Mouse (Mus musculus): ENCODE results near the gene Kcnj5. TPM values are rescaled to one million over a fixed set of nuclear protein-coding genes. Genes with fewer than 3 reads are reported as not detected.

Gene Kcnj5
- total and polyA plus RNA-seq, 2 experiments from 2014 or later, result 32.5 to 58.1 TPM

DNA sequence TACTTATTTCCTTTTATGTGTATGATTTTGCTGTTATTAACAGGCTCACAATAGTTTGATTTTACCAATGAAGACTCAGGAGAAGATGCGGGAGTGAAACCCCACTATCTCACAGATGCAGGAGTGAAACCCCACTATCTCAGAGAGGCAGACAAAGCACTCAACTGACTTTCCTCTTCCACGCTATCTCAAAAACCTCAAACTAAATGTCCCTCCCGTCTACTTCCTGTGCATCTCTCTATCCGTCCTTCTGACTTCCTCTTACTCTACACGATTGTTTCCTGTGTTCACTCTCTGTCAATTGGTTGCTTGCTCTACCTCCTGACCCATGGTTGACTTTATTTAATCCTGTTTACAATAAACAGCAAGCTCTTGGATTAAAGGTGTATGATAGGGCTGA, 63.7 kb downstream of the Kcnj5 start:
- no peak for TF ChIP-seq CTCF (IDR thresholded peaks at IDR 0.05; ENCODE audit: low read depth)
- TF ChIP-seq EP300 (IDR thresholded peaks at IDR 0.05; ENCODE audit: low read depth), result no peak
- DNase-seq (ENCODE audit: low spot score) (no peak), ATAC-seq (ENCODE audit: insufficient read depth, low read depth) (no peak)
- no peaks in the 10 kb centered on the region; the same call in 1 of the 2 replicates for H3K9me3 ChIP-seq (replicated peaks; ENCODE audit: control insufficient read depth, low read length)
- H3K27me3 ChIP-seq (ENCODE audit: control insufficient read depth, insufficient read depth, low read length), result no peaks in the 10 kb centered on the region
- no peak overlapping the region for H3K4me2 ChIP-seq (ENCODE audit: low read depth, low read length)
- WGBS, result 64% methylated on average over 5 of the region's 5 CpGs
- no peaks in the 10 kb centered on the region for H3K4me1 ChIP-seq (ENCODE audit: control insufficient read depth, insufficient read depth)
- H3K27ac ChIP-seq (ENCODE audit: low read depth), result no peak overlapping the region
- H3K4me3 ChIP-seq (ENCODE audit: low read depth, low read length), result no peak overlapping the region
- H3K36me3 ChIP-seq (replicated peaks; ENCODE audit: control insufficient read depth, insufficient read depth, low read length), result no peaks in the 10 kb centered on the region
- H3K9ac ChIP-seq (replicated peaks; ENCODE audit: low read depth, low read length), result no peak overlapping the region

DNA sequence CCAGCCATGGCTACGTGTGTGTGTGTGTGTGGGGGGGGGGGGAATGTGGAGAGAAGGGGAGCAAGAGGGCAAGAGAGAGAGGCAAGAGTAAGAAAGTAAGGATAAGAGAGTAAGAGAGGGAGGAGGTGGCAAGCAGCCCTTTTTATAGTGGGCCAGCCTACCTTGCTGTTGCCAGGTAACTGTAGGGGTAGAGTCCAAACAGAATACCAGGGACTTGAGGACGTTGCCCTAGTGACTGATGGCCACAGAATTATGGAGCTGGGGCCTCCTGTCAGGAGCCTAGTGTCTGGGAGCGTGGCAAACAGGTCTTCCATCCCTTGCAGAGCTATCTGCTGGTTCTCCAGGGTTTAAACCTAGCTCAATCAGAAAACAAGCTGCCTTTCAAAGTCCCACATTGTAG, 64.4 kb downstream of the Kcnj5 start:
- Histone ChIP-seq H3K9me3 (replicated peaks; ENCODE audit: control insufficient read depth, low read length) (no peaks in the 10 kb centered on the region; the same call in 1 of the 2 replicates), H3K4me2 (ENCODE audit: low read depth, low read length) (no peak overlapping the region), H3K9ac (replicated peaks; ENCODE audit: low read depth, low read length) (no peak overlapping the region), H3K27ac (ENCODE audit: low read depth) (no peak overlapping the region), H3K4me3 (ENCODE audit: low read depth, low read length) (no peak overlapping the region), H3K36me3 (replicated peaks; ENCODE audit: control insufficient read depth, insufficient read depth, low read length) (no peaks in the 10 kb centered on the region), H3K27me3 (ENCODE audit: control insufficient read depth, insufficient read depth, low read length) (no peaks in the 10 kb centered on the region), H3K4me1 (ENCODE audit: control insufficient read depth, insufficient read depth) (no peaks in the 10 kb centered on the region)
- no peak for TF ChIP-seq CTCF (IDR thresholded peaks at IDR 0.05; ENCODE audit: low read depth)
- no peak for TF ChIP-seq EP300 (IDR thresholded peaks at IDR 0.05; ENCODE audit: low read depth)
- ATAC-seq (ENCODE audit: insufficient read depth, low read depth), result no peak
- DNase-seq (ENCODE audit: low spot score), result no peak
- 77% methylated on average over 3 of the region's 3 CpGs for WGBS

DNA sequence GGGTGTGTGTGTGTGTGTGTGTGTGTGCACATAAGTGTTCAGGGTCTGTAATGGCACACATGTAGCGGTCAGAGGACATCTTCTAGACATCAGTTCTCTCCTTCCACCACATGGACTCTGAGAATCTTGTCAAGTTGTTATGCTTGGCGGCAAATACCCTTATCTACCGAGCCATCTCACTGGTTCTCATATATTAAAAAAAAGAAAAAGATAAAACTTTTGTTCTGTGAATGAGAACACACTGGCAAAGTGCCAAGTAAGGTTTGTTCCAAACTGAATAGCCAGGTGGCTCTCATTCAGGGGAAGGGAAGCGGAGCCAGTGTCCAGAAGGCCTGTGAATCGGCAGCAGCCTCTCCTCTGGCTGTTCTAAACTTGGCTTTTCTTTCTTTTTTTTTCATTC, 66.1 kb downstream of the Kcnj5 start:
- Histone ChIP-seq H3K4me2 (ENCODE audit: low read depth, low read length) (no peak overlapping the region), H3K9me3 (replicated peaks; ENCODE audit: control insufficient read depth, low read length) (no peaks in the 10 kb centered on the region; the same call in 1 of the 2 replicates), H3K4me3 (ENCODE audit: low read depth, low read length) (no peak overlapping the region), H3K36me3 (replicated peaks; ENCODE audit: control insufficient read depth, insufficient read depth, low read length) (no peaks in the 10 kb centered on the region), H3K27ac (ENCODE audit: low read depth) (no peak overlapping the region), H3K4me1 (ENCODE audit: control insufficient read depth, insufficient read depth) (no peaks in the 10 kb centered on the region), H3K27me3 (ENCODE audit: control insufficient read depth, insufficient read depth, low read length) (no peaks in the 10 kb centered on the region), H3K9ac (replicated peaks; ENCODE audit: low read depth, low read length) (no peak overlapping the region)
- TF ChIP-seq CTCF (IDR thresholded peaks at IDR 0.05; ENCODE audit: low read depth), result no peak
- no peak for TF ChIP-seq EP300 (IDR thresholded peaks at IDR 0.05; ENCODE audit: low read depth)
- ATAC-seq (ENCODE audit: insufficient read depth, low read depth) (no peak), DNase-seq (ENCODE audit: low spot score) (no peak)
- WGBS, result 81% methylated on average over 5 of the region's 5 CpGs

DNA sequence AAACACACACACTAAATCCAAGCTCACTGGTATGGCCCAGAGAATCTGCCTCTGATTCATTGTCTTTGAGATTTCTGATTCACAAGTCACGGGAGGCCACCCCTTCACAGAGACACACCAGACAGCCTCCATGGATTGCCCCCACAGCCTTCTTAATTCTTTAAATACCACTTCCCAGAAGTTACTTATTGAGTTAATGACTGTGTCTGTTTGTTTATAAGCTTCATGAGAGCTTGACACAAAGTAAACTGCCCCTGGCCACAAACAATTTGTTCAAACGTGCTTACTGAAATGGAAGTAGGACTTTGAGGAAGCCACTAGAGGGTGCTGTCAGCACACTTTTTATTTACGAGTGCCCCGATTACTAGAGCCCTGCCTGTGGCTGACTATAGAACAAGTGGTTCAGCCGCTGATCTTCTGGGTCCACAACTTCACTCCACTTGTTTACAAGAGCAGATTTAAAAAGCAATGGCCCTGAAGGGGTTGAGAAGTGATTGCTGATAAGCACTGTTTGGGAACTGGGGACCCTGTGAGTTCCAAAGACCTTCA, 72.2 kb downstream of the Kcnj5 start:
- Histone ChIP-seq H3K27ac (ENCODE audit: low read depth) (no peak overlapping the region), H3K9ac (replicated peaks; ENCODE audit: low read depth, low read length) (no peak overlapping the region), H3K4me2 (ENCODE audit: low read depth, low read length) (no peak overlapping the region), H3K9me3 (replicated peaks; ENCODE audit: control insufficient read depth, low read length) (no peaks in the 10 kb centered on the region), H3K4me3 (ENCODE audit: low read depth, low read length) (no peak overlapping the region), H3K4me1 (ENCODE audit: control insufficient read depth, insufficient read depth) (no peaks in the 10 kb centered on the region), H3K36me3 (replicated peaks; ENCODE audit: control insufficient read depth, insufficient read depth, low read length) (no peaks in the 10 kb centered on the region), H3K27me3 (ENCODE audit: control insufficient read depth, insufficient read depth, low read length) (no peaks in the 10 kb centered on the region)
- ATAC-seq (ENCODE audit: insufficient read depth, low read depth) (peak; percentile 66; the same call in 1 of the 2 replicates), DNase-seq (ENCODE audit: low spot score) (peak; percentile 82)
- 16% methylated on average over 5 of the region's 5 CpGs for WGBS
- TF ChIP-seq EP300 (IDR thresholded peaks at IDR 0.05; ENCODE audit: low read depth) (no peak), CTCF (IDR thresholded peaks at IDR 0.05; ENCODE audit: low read depth) (peak; percentile 79)

Other genes with a start within 250 kb of the Kcnj5 start
- 9.0 and 11.4 TPM in 2 replicates for gene Arhgap32, start 228.2 kb downstream of the Kcnj5 start, total RNA-seq (2014; rRNA removed; ENCODE audit: low replicate concordance)
- gene Arhgap32, start 228.2 kb downstream of the Kcnj5 start, polyA plus RNA-seq (2015; fragmentation: Nextera tagmentation; extraction: Ambion mirVana), result 1.8 and 1.9 TPM in 2 replicates
- not detected in 2 replicates for gene Kcnj1, start 28.1 kb upstream of the Kcnj5 start, total RNA-seq (2014; rRNA removed; ENCODE audit: low replicate concordance)
- gene Kcnj1, start 28.1 kb upstream of the Kcnj5 start, polyA plus RNA-seq (2015; fragmentation: Nextera tagmentation; extraction: Ambion mirVana), result not detected in 2 replicates
- 25.9 and 29.5 TPM in 2 replicates for gene Fli1, start 198.5 kb upstream of the Kcnj5 start, total RNA-seq (2014; rRNA removed; ENCODE audit: low replicate concordance)
- gene Fli1, start 198.5 kb upstream of the Kcnj5 start, polyA plus RNA-seq (2015; fragmentation: Nextera tagmentation; extraction: Ambion mirVana), result 19.0 and 19.2 TPM in 2 replicates

Data from heart, postnatal 0 days (tissue).